Mouse (Mus musculus) embryonic facial prominence, embryonic 15.5 days (tissue): ENCODE measurements at regions not wholly inside any gene's neighbourhood (a gene's known extent, or its start where the extent isn't known, plus 50 kb on each side); places are given as distances from the start of the nearest gene placed in this dataset.

Experiments used
- ATAC-seq: fragments of 200-750 bp; cut with Nextera tagmentation; 2 replicates; pipeline ENCODE4 v1.8.0; 2017; ENCODE audit warnings: low read depth, moderate TSS enrichment; ENCODE audit not compliant: insufficient number of reproducible peaks, low FRiP score, low TSS enrichment
- H3K27ac ChIP-seq: fragments of 300-500 bp; sonication (generic); replicated peaks from 2 replicates; pipeline ENCODE4 v1.5.1; 2015; ENCODE audit warnings: mild to moderate bottlenecking, inconsistent platforms
- H3K27me3 ChIP-seq: fragments of 300-500 bp; sonication (generic); 2 replicates; pipeline ENCODE4 v1.6.1; 2015; ENCODE audit warnings: inconsistent platforms
- H3K36me3 ChIP-seq: fragments of 300-500 bp; sonication (generic); 2 replicates; pipeline ENCODE4 v1.6.1; 2015; ENCODE audit warnings: mild to moderate bottlenecking, inconsistent platforms
- H3K4me1 ChIP-seq: fragments of 300-500 bp; sonication (generic); 2 replicates; pipeline ENCODE4 v1.6.1; 2015; ENCODE audit warnings: inconsistent platforms
- H3K4me2 ChIP-seq: fragments of 300-500 bp; sonication (generic); replicated peaks from 2 replicates; pipeline ENCODE4 v1.6.1; 2015; ENCODE audit warnings: mild to moderate bottlenecking, inconsistent platforms
- H3K4me3 ChIP-seq: fragments of 300-500 bp; sonication (generic); replicated peaks from 2 replicates; pipeline ENCODE4 v1.5.1; 2015; ENCODE audit warnings: mild to moderate bottlenecking, inconsistent platforms
- H3K9ac ChIP-seq: fragments of 300-500 bp; sonication (generic); 2 replicates; pipeline ENCODE4 v1.6.1; 2015; ENCODE audit warnings: inconsistent platforms
- H3K9me3 ChIP-seq: fragments of 300-500 bp; sonication (generic); replicated peaks from 2 replicates; pipeline ENCODE4 v1.6.1; 2016; ENCODE audit warnings: inconsistent platforms
- WGBS: fragments of 180-500 bp; shearing (Covaris S2); methylation state at CpG from one replicate; pipeline ENCODE4 v1.1.7; 2015; 5-methylcytosine and 5-hydroxymethylcytosine counted together

GRCm38 (mm10) chr14:31944682-31945081 is 84.1 kb upstream of the Galnt15 start:
- no peak overlapping the region for H3K9ac ChIP-seq
- no peaks in the 10 kb centered on the region for H3K27me3 ChIP-seq
- H3K4me3 ChIP-seq = no peak overlapping the region
- no peaks in the 10 kb centered on the region for H3K9me3 ChIP-seq
- H3K27ac ChIP-seq = no peak overlapping the region
- no peaks in the 10 kb centered on the region for H3K36me3 ChIP-seq
- no peak for ATAC-seq
- H3K4me2 ChIP-seq = no peak overlapping the region
- no peaks in the 10 kb centered on the region for H3K4me1 ChIP-seq
- WGBS = 60% methylated on average over 6 of the region's 6 CpGs

GRCm38 (mm10) chr14:31945125-31945524 is 83.7 kb upstream of the Galnt15 start:
- Histone ChIP-seq H3K4me2 (no peak overlapping the region), H3K27ac (no peak overlapping the region)
- WGBS = 28% methylated on average over 7 of the region's 7 CpGs

GRCm38 (mm10) chr14:31946032-31946431 is 82.8 kb upstream of the Galnt15 start:
- H3K4me3 ChIP-seq = no peak overlapping the region
- 50% methylated on average over 1 of the region's 1 CpGs for WGBS
- no peak overlapping the region for H3K9ac ChIP-seq
- peak; percentile 48; the same call in 1 of the 2 replicates for ATAC-seq
- no peak overlapping the region for H3K27ac ChIP-seq
- no peaks in the 10 kb centered on the region for H3K36me3 ChIP-seq
- H3K4me1 ChIP-seq = no peaks in the 10 kb centered on the region
- no peak overlapping the region for H3K4me2 ChIP-seq
- no peaks in the 10 kb centered on the region for H3K9me3 ChIP-seq
- no peaks in the 10 kb centered on the region for H3K27me3 ChIP-seq

More at GRCm38 (mm10) chr14:31945125-31945524, 83.7 kb upstream of the Galnt15 start:
- Histone ChIP-seq H3K36me3 (no peaks in the 10 kb centered on the region), H3K27me3 (no peaks in the 10 kb centered on the region), H3K9ac (no peak overlapping the region), H3K9me3 (no peaks in the 10 kb centered on the region), H3K4me1 (no peaks in the 10 kb centered on the region), H3K4me3 (no peak overlapping the region)
- ATAC-seq = no peak; the same call in 1 of the 2 replicates

GRCm38 (mm10) chr14:31947246-31947645 is 81.5 kb upstream of the Galnt15 start:
- H3K9me3 ChIP-seq = no peaks in the 10 kb centered on the region
- no peak overlapping the region for H3K9ac ChIP-seq
- 45% methylated on average over 7 of the region's 7 CpGs for WGBS
- no peak for ATAC-seq
- no peak overlapping the region for H3K27ac ChIP-seq
- no peaks in the 10 kb centered on the region for H3K36me3 ChIP-seq
- no peak overlapping the region for H3K4me2 ChIP-seq
- no peaks in the 10 kb centered on the region for H3K4me1 ChIP-seq
- H3K27me3 ChIP-seq = no peaks in the 10 kb centered on the region
- H3K4me3 ChIP-seq = no peak overlapping the region

- Histone ChIP-seq H3K4me2 (no peak overlapping the region), H3K4me1 (no peaks in the 10 kb centered on the region), H3K27ac (no peak overlapping the region), H3K27me3 (no peaks in the 10 kb centered on the region), H3K36me3 (no peaks in the 10 kb centered on the region), H3K4me3 (no peak overlapping the region), H3K9ac (no peak overlapping the region), H3K9me3 (no peaks in the 10 kb centered on the region)
- no peak for ATAC-seq
- WGBS = 73% methylated on average over 3 of the region's 3 CpGs
These were observed 76.9 kb upstream of the Galnt15 start for GRCm38 (mm10) chr14:31951894-31952293.

- Histone ChIP-seq H3K9ac (no peak overlapping the region), H3K9me3 (no peaks in the 10 kb centered on the region), H3K27me3 (no peaks in the 10 kb centered on the region), H3K4me1 (no peaks in the 10 kb centered on the region), H3K36me3 (no peaks in the 10 kb centered on the region), H3K4me2 (no peak overlapping the region), H3K27ac (no peak overlapping the region), H3K4me3 (no peak overlapping the region)
- WGBS = 79% methylated on average over 4 of the region's 4 CpGs
- no peak for ATAC-seq
These were observed 75.0 kb upstream of the Galnt15 start for GRCm38 (mm10) chr14:31953783-31954182.

GRCm38 (mm10) chr14:31954945-31955344 is 73.8 kb upstream of the Galnt15 start:
- Histone ChIP-seq H3K9ac (no peak overlapping the region), H3K4me3 (no peak overlapping the region), H3K9me3 (no peaks in the 10 kb centered on the region), H3K36me3 (no peaks in the 10 kb centered on the region), H3K4me1 (no peaks in the 10 kb centered on the region), H3K27ac (no peak overlapping the region), H3K27me3 (no peaks in the 10 kb centered on the region), H3K4me2 (no peak overlapping the region)
- 4% methylated on average over 4 of the region's 4 CpGs for whole genome bisulfite sequencing
- ATAC-seq = 0 out of 2 replicates have a peak, but pooled peaks have one; percentile 15

- no peaks in the 10 kb centered on the region for H3K27me3 ChIP-seq
- H3K4me3 ChIP-seq = no peak overlapping the region
- H3K9ac ChIP-seq = no peak overlapping the region
- WGBS = 86% methylated on average over 10 of the region's 10 CpGs
- ATAC-seq = no peak
- no peaks in the 10 kb centered on the region for H3K9me3 ChIP-seq
- 0 out of 2 replicates have a peak, but pooled peaks cover 4% of the 10 kb centered on the region for H3K4me1 ChIP-seq
- H3K4me2 ChIP-seq = no peak overlapping the region
- no peaks in the 10 kb centered on the region for H3K36me3 ChIP-seq
- H3K27ac ChIP-seq = no peak overlapping the region
These were observed 71.6 kb upstream of the Galnt15 start for GRCm38 (mm10) chr14:31957211-31957638.

GRCm38 (mm10) chr14:31960201-31960854 is 68.5 kb upstream of the Galnt15 start:
- Histone ChIP-seq H3K27me3 (no peaks in the 10 kb centered on the region), H3K4me2 (no peak overlapping the region), H3K9ac (no peak overlapping the region), H3K4me3 (no peak overlapping the region), H3K9me3 (no peaks in the 10 kb centered on the region), H3K27ac (no peak overlapping the region), H3K4me1 (peaks cover 17% of the 10 kb centered on the region), H3K36me3 (no peaks in the 10 kb centered on the region)
- WGBS = 80% methylated on average over 9 of the region's 9 CpGs
- ATAC-seq = no peak

GRCm38 (mm10) chr14:31961442-31961841 is 67.3 kb upstream of the Galnt15 start:
- Histone ChIP-seq H3K4me2 (no peak overlapping the region), H3K27me3 (no peaks in the 10 kb centered on the region), H3K4me3 (no peak overlapping the region), H3K9me3 (no peaks in the 10 kb centered on the region), H3K27ac (peak overlapping the region; percentile 13; the same call in 1 of the 2 replicates), H3K36me3 (no peaks in the 10 kb centered on the region), H3K4me1 (peaks cover 17% of the 10 kb centered on the region), H3K9ac (no peak overlapping the region)
- 58% methylated on average over 5 of the region's 5 CpGs for WGBS
- no peak for ATAC-seq

- no peaks in the 10 kb centered on the region for H3K27me3 ChIP-seq
- no peaks in the 10 kb centered on the region for H3K36me3 ChIP-seq
- no peak; the same call in 1 of the 2 replicates for ATAC-seq
- H3K9me3 ChIP-seq = no peaks in the 10 kb centered on the region
- no peak overlapping the region for H3K4me2 ChIP-seq
- no peak overlapping the region for H3K4me3 ChIP-seq
- no peak overlapping the region for H3K9ac ChIP-seq
- no peak overlapping the region for H3K27ac ChIP-seq
- peaks cover 17% of the 10 kb centered on the region for H3K4me1 ChIP-seq
- WGBS = 33% methylated on average over 12 of the region's 12 CpGs
These were observed 65.5 kb upstream of the Galnt15 start for GRCm38 (mm10) chr14:31963131-31963911.
